Mouse (Mus musculus) neural tube, embryonic 14.5 days (tissue): ENCODE data around the gene Igsf23. TPM values are rescaled to one million over a fixed set of nuclear protein-coding genes. Genes with fewer than 3 reads are reported as not detected.
"Not testable (repeated sequence)": the region's sequence is repeated elsewhere in the genome, so short reads cannot be mapped to it uniquely, and the experiment has no call there.

ENCODE experiments used
- ATAC-seq: fragments of 200-750 bp; cut with Nextera tagmentation; 2 replicates; pipeline ENCODE4 v1.8.0; 2017; ENCODE audit warnings: low read depth, mild to moderate bottlenecking, moderate TSS enrichment, moderate library complexity
- H3K27ac ChIP-seq: fragments of 300-500 bp; sonication (generic); 2 replicates; pipeline ENCODE4 v1.5.1; 2014; ENCODE audit warnings: low read depth, mild to moderate bottlenecking, control low read depth, low read length, moderate library complexity, mixed read lengths
- H3K27me3 ChIP-seq: fragments of 300-500 bp; sonication (generic); 2 replicates; pipeline ENCODE4 v1.6.1; 2014; ENCODE audit warnings: low read length; ENCODE audit not compliant: control insufficient read depth, insufficient read depth
- H3K36me3 ChIP-seq: fragments of 300-500 bp; sonication (generic); 2 replicates; pipeline ENCODE4 v1.6.1; 2014; ENCODE audit warnings: low read length, mixed read lengths; ENCODE audit not compliant: control insufficient read depth, insufficient read depth
- H3K4me1 ChIP-seq: fragments of 300-500 bp; sonication (generic); 2 replicates; pipeline ENCODE4 v1.6.1; 2014; ENCODE audit warnings: low read length; ENCODE audit not compliant: control insufficient read depth, insufficient read depth
- H3K4me2 ChIP-seq: fragments of 300-500 bp; sonication (generic); 2 replicates; pipeline ENCODE4 v1.6.1; 2014; ENCODE audit warnings: mild to moderate bottlenecking, low read depth, low read length, control low read depth
- H3K4me3 ChIP-seq: fragments of 300-500 bp; sonication (generic); 2 replicates; pipeline ENCODE4 v1.5.1; 2014; ENCODE audit warnings: low read depth, low read length, control low read depth, mixed read lengths
- H3K9ac ChIP-seq: fragments of 300-500 bp; sonication (generic); replicated peaks from 2 replicates; pipeline ENCODE4 v1.6.1; 2014; ENCODE audit warnings: low read depth, mild to moderate bottlenecking, control low read depth, low read length, mixed read lengths
- H3K9me3 ChIP-seq: fragments of 300-500 bp; sonication (generic); 2 replicates; pipeline ENCODE4 v1.6.1; 2016; ENCODE audit warnings: low read length; ENCODE audit not compliant: control insufficient read depth
- WGBS: fragments of 180-500 bp; shearing (Covaris S2); extraction: QIAGEN DNeasy Blood & Tissue Kit; methylation state at CpG from one replicate; pipeline ENCODE4 v1.1.7; 2014; 5-methylcytosine and 5-hydroxymethylcytosine counted together
- polyA plus RNA-seq: library from polyadenylated mRNA; unstranded; fragments of >200 nt; fragmentation: Nextera tagmentation; extraction: Ambion mirVana; gene quantifications from 2 replicates; pipeline ENCODE4 v1.2.1, GENCODE M21; 2014

The Igsf23 gene
- polyA plus RNA-seq, result not detected in 2 replicates

DNA sequence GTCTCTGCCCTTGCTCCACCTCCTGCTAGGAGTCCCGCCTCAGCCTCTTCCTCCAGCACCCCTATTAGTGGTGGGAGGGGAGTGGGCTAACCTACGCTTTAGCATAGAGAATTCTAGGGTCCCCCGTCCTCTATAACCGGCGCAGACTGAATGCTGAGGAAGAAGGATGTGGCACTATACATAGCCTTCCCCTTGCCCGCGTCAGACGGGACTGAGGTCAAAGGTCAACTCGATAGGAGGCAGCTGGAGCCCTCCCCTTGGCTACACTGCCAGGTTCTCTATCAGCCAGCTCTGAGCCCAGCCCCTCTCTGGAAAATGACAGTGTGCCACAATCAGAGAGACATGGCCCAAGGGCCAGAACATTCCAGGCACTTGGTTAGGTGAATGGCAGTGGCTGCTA is at the start of gene Igsf23:
Gene Igsf23 (minus strand): TSS at position 168 of the 400 bp plus-strand sequence.
- Histone ChIP-seq H3K4me3 (no peak within 1 kb of the TSS), H3K36me3 (no peaks in the 10 kb centered on the region), H3K9me3 (no peaks in the 10 kb centered on the region), H3K27ac (no peak within 1 kb of the TSS), H3K4me2 (no peak within 1 kb of the TSS), H3K27me3 (no peaks in the 10 kb centered on the region), H3K9ac (no peak within 1 kb of the TSS), H3K4me1 (no peaks in the 10 kb centered on the region)
- ATAC-seq, result no peak
- 65% methylated on average over 9 of the region's 9 CpGs for WGBS

DNA sequence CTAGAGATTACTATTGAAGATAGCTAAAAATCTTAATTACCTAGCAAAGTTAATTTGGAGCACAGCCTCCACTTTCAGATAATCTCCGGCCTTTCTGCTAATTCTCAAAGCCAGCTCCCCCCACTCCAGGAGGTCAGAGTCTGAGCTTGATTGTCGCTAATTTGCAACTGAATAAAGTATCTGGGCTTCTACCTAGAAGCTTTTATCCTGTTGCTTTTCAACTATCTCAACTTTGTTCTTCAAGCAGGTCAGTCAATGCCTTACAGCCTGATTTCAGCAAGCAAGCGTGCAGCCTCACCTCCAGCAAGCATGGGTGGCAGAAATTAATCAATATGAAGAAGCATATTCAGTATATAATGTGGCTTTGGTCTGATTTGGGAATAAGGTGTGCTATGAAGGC is 46.2 kb upstream of the Igsf23 start:
- H3K9me3 ChIP-seq, H3K27me3 ChIP-seq, H3K9ac ChIP-seq, H3K36me3 ChIP-seq, H3K27ac ChIP-seq, H3K4me2 ChIP-seq, H3K4me3 ChIP-seq, ATAC-seq, H3K4me1 ChIP-seq: not testable (repeated sequence)
- 67% methylated on average over 3 of the region's 3 CpGs for WGBS

DNA sequence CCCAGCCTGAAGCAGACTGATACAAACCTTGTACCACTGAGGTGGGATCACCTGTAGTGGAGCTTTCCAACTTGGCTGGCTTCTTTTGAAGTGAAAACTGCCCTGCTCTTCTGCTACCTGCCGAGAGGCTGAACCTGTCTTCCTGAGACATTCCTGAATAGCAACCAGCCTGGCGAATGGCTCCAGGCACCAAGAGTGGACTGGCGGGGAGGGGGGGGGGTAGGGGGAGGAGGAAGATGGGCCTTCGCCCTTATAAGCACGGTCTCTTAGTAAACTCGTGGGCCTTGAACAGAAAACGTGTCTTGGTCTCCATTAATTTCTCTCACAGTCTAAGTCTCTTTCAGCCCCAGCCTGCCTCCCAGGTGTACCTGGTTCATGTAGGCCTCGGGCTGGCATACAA is 40.6 kb upstream of the Igsf23 start, which contains the start of gene Nlrp9b:
Gene Nlrp9b (plus strand): TSS at position 301 of the 400 bp plus-strand sequence.
- H3K9me3 ChIP-seq, H3K27ac ChIP-seq, H3K4me3 ChIP-seq, H3K9ac ChIP-seq, H3K27me3 ChIP-seq, H3K4me1 ChIP-seq, ATAC-seq, H3K36me3 ChIP-seq, H3K4me2 ChIP-seq: not testable (repeated sequence)
- 79% methylated on average over 8 of the region's 8 CpGs for WGBS

DNA sequence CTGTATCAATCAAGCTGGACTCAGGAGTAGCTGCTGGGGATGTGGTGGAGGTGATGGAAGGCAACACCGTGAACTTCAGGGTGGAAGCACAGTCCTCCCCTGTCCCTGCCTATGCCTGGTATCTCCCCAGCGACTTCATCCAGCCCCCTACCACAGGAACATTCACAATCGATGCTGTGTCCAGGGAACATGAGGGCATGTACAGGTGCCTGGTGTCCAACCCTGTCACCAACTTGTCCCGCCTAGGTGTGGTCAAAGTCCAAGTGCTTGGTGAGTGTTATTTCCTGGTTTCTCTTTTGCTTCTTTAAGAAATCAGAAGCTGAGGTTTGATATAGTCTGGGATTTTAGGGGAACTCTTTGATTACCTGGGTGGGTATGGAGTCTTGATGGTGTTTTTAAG is 21.0 kb upstream of the Igsf23 start:
- Histone ChIP-seq H3K36me3 (no peaks in the 10 kb centered on the region), H3K27ac (no peak overlapping the region), H3K4me2 (no peak overlapping the region), H3K9me3 (no peaks in the 10 kb centered on the region), H3K27me3 (no peaks in the 10 kb centered on the region), H3K9ac (no peak overlapping the region), H3K4me1 (no peaks in the 10 kb centered on the region), H3K4me3 (no peak overlapping the region)
- ATAC-seq, result no peak
- 90% methylated on average over 4 of the region's 4 CpGs for WGBS

DNA sequence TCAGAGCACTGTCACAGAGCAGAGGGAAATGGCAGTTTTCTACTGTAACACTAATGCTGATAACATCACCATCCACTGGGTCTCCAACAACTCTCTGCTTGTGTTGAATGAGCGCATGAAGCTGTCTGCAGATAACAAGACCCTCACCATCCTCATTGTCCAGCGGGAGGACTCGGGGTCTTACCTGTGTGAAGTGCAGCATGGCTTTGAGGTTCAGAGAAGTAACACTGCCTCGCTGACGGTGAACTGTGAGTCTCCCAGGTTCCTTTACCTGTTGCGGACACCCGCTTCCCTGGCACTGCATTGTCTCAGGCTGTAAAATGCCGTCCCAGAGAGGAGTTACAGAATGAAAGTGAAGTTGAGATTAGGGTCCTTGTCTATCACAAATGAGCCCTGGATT is 19.6 kb upstream of the Igsf23 start:
- H3K4me3 ChIP-seq, result no peak overlapping the region
- 89% methylated on average over 8 of the region's 8 CpGs for WGBS

DNA sequence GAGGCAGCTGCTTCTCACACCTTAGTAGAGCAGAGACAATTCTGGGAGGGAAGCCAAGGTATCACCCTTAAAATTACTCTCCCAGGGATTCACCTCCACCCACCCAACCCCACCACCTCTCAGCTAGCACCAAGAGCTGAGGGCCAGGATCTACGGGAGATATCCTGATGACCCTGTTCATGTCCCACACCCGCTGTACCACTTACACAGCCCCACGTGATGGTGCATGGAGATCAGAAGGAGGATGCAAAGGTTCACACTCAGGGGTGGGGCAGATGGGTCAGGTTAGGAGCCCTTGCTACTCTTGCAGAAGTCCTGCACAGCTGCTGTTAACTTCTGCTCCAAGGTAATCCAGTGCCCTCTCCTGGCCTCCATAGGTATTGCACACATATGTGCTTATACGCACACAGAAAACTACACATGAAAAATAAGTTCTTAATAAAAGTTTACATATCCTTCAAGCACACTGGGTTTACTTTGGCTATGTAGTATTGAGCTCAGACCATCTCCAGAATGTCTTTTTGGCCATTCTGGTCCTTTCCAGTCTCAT is 19.1 kb upstream of the Igsf23 start:
- 99% methylated on average over 4 of the region's 4 CpGs for WGBS
- Histone ChIP-seq H3K27ac (no peak overlapping the region), H3K4me3 (no peak overlapping the region), H3K4me1 (no peaks in the 10 kb centered on the region), H3K9me3 (no peaks in the 10 kb centered on the region), H3K27me3 (no peaks in the 10 kb centered on the region), H3K36me3 (no peaks in the 10 kb centered on the region), H3K9ac (no peak overlapping the region), H3K4me2 (no peak overlapping the region)
- ATAC-seq, result no peak

More for the DNA sequence above, 19.6 kb upstream of the Igsf23 start:
- Histone ChIP-seq H3K27me3 (no peaks in the 10 kb centered on the region), H3K9me3 (no peaks in the 10 kb centered on the region), H3K27ac (no peak overlapping the region), H3K36me3 (no peaks in the 10 kb centered on the region), H3K4me2 (no peak overlapping the region), H3K4me1 (no peaks in the 10 kb centered on the region), H3K9ac (no peak overlapping the region)
- ATAC-seq, result no peak

DNA sequence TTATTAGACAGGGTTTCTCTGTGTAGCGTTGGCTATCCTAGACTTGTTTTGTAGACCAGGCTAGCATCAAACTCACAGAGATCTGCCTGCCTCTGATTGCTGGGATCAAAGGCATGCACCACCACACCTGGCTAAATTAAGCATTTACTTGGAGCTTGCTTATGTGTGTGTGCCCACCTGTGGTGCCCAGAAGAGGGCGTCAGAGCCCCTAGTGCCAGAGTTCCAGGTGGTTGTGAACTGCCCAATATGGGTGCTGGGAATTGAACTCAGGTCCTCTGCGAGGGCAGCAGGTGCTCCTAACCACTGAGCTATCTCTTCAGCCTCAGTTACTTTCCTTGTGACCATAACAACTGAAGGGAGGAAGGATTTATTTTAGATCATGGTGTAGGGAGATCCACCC is 18.6 kb upstream of the Igsf23 start:
- H3K4me3 ChIP-seq, result no peak overlapping the region
- H3K36me3 ChIP-seq, result no peaks in the 10 kb centered on the region
- no peaks in the 10 kb centered on the region for H3K4me1 ChIP-seq
- 78% methylated on average over 3 of the region's 3 CpGs for WGBS
- no peaks in the 10 kb centered on the region for H3K27me3 ChIP-seq
- H3K9me3 ChIP-seq, result no peaks in the 10 kb centered on the region
- no peak overlapping the region for H3K27ac ChIP-seq
- H3K9ac ChIP-seq, result no peak overlapping the region
- no peak for ATAC-seq
- H3K4me2 ChIP-seq, result no peak overlapping the region

DNA sequence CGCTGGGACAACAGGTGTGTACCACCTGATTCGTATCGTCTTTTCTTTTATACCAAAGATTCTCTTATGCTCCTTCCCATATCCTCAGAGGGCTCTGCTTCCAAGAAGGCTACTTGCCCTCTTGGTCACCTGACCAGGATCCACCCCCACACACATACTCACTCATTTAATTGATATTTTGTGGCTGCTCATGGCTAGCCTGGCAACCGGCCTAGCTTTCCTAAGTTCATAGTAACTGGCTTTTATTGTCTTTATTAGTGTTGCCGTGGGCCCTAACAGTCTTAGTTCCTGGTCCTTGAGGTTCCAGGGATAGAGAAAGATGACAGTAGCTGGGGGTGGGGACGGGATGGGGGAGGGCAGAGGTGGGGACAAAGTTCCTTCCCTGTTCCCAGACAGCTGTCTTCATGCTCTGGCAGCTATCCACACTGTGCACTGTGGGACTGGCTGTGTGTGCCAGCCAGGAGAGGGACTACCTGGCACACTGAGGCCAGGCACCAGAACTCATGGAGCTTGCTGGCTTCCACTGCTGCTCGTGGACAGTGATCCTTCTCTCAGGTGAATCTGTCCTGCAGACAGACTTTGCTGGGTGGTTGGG is 14.5 kb upstream of the Igsf23 start, which contains the start of gene Ceacam20:
Gene Ceacam20 (plus strand): TSS at position 428 of the 595 bp plus-strand sequence.
- no peak within 1 kb of the TSS for H3K9ac ChIP-seq
- no peak within 1 kb of the TSS for H3K4me3 ChIP-seq
- WGBS, result 78% methylated on average over 7 of the region's 7 CpGs
- H3K4me2 ChIP-seq, result no peak within 1 kb of the TSS
- no peaks in the 10 kb centered on the region for H3K27me3 ChIP-seq
- H3K27ac ChIP-seq, result no peak within 1 kb of the TSS
- ATAC-seq, result no peak
- no peaks in the 10 kb centered on the region for H3K4me1 ChIP-seq
- H3K36me3 ChIP-seq, result no peaks in the 10 kb centered on the region
- no peaks in the 10 kb centered on the region for H3K9me3 ChIP-seq

DNA sequence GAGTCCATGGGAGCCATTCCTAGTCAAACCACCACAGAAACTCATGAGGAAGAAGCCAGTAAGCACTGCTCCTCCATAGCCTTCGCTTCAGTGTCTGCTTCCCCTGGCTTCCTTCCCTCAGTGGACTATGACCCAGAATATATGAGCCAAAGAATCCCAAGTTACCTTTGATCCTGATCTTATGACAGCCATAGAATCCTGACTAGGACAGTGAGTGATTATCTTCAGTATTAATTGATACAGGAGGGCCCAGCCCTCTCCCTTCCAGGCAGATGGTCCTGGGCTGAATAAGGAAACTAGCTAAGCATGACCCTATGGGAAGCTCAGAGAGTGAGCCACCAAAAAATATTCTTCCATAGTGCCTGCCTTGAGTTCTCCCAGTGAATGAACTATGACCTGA is 11.9 kb upstream of the Igsf23 start:
- no peak overlapping the region for H3K4me2 ChIP-seq
- no peak overlapping the region for H3K9ac ChIP-seq
- H3K27ac ChIP-seq, result no peak overlapping the region
- H3K36me3 ChIP-seq, result no peaks in the 10 kb centered on the region
- no peaks in the 10 kb centered on the region for H3K9me3 ChIP-seq
- H3K4me1 ChIP-seq, result no peaks in the 10 kb centered on the region
- WGBS, result 77% methylated on average over 1 of the region's 1 CpGs
- H3K4me3 ChIP-seq, result no peak overlapping the region
- ATAC-seq, result no peak
- H3K27me3 ChIP-seq, result no peaks in the 10 kb centered on the region
